Mouse (Mus musculus) left cerebral cortex, adult 8-10 months (tissue): ENCODE results near the gene Hibch. TPM values are rescaled to one million over a fixed set of nuclear protein-coding genes. Genes with fewer than 3 reads are reported as not detected.
"Not testable (repeated sequence)": the region's sequence is repeated elsewhere in the genome, so short reads cannot be mapped to it uniquely, and the experiment has no call there.

Experiments used
- DNase-seq, 2 experiments: peaks; one replicate each; pipeline ENCODE4 v3.0.0; 2022; ENCODE audit warnings: low spot score in 2 of 2
- total RNA-seq, 4 experiments: library from RNA; stranded (reverse); gene quantifications; 2 replicates each; pipeline ENCODE4 v1.2.4; 2022

The Hibch gene
- total RNA-seq, 4 experiments from 2014 or later = 17.4 to 20.5 (median 18.5) TPM

GRCm38 (mm10) chr1:52867876-52868275 lies 23.1 kb downstream of the Hibch start:
- DNase-seq = no peak

- no peak for DNase-seq
These were observed 39.5 kb downstream of the Hibch start for GRCm38 (mm10) chr1:52884208-52884607.

- DNase-seq = no peak
These were observed 65.1 kb downstream of the Hibch start for GRCm38 (mm10) chr1:52909783-52910182.

- no peak for DNase-seq
These were observed 71.9 kb downstream of the Hibch start for GRCm38 (mm10) chr1:52916655-52917054.

- not testable (repeated sequence) for DNase-seq
These were observed 74.2 kb downstream of the Hibch start for GRCm38 (mm10) chr1:52918897-52919296.

- not testable (repeated sequence) for DNase-seq
These were observed 79.8 kb downstream of the Hibch start for GRCm38 (mm10) chr1:52924482-52924881.

- DNase-seq = no peak
These were observed 89.8 kb downstream of the Hibch start for GRCm38 (mm10) chr1:52934494-52934893.

- DNase-seq = no peak
These were observed 94.3 kb downstream of the Hibch start for GRCm38 (mm10) chr1:52939021-52939420.

GRCm38 (mm10) chr1:52947895-52948294 lies 103.2 kb downstream of the Hibch start:
- no peak for DNase-seq

- no peak for DNase-seq
These were observed 106.6 kb downstream of the Hibch start for GRCm38 (mm10) chr1:52951146-52951868.

- DNase-seq = no peak
These were observed 107.4 kb downstream of the Hibch start for GRCm38 (mm10) chr1:52952143-52952542.

- no peak for DNase-seq
These were observed 108.0 kb downstream of the Hibch start for GRCm38 (mm10) chr1:52952551-52953397.

GRCm38 (mm10) chr1:52953548-52953947 lies 108.8 kb downstream of the Hibch start:
- DNase-seq = no peak

GRCm38 (mm10) chr1:52954456-52954855 lies 109.7 kb downstream of the Hibch start:
- no peak for DNase-seq

- no peak for DNase-seq
These were observed 110.4 kb downstream of the Hibch start for GRCm38 (mm10) chr1:52955102-52955501.

- no peak for DNase-seq
These were observed 112.0 kb downstream of the Hibch start for GRCm38 (mm10) chr1:52956746-52957145.

GRCm38 (mm10) chr1:52960191-52960590 lies 115.5 kb downstream of the Hibch start:
- DNase-seq = no peak

- DNase-seq = no peak
These were observed 118.4 kb downstream of the Hibch start for GRCm38 (mm10) chr1:52963097-52963496.

GRCm38 (mm10) chr1:52964581-52964980 lies 119.9 kb downstream of the Hibch start:
- DNase-seq = no peak
